Mouse (Mus musculus) c-Kit-positive CD71-negative TER-119-negative erythroid progenitor cells, embryonic 14.5 days (primary cell): ENCODE data around the gene Col18a1.

Experiments
- DNase-seq: peaks from one replicate; pipeline ENCODE4 v3.0.0-alpha.2; 2013; ENCODE audit warnings: low read depth

Gene Col18a1

DNA sequence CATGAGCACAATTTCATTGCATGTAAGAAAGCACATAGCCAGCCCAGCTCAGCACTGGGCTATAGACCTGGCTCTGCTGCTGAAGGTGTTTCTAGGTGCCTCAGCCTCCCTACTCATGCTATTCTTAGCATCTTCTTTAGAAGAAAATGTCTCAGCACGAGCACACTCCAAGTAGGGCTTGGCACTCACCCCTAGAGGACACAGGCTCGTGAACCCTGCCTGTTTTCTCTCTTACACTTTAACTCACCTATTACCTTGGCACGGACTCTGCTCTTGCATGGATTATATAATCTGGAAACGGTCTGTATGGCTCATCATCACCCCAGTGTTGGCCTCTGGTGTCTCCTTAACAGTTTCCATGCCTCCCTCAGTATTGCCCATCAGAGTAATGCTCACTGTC lies 154.7 kb downstream of the Col18a1 start:
- no peak for DNase-seq

DNA sequence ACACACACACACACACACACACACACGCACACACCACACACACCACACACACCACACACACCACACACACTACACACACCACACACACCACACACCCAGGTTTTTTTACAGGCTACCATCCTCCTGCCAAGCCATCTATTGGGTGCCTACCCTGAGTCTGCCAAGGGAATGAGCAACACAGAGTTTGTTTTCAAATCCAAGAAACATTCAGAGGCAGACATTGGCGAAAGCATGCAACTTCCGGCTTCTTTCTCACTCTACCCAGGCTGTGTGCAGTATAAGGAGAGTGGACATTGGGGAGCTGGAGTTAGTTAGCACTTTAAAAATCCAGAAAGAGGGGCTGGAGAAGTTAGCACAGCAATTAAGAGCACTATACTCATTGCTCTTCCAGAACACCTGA lies 157.7 kb downstream of the Col18a1 start:
- no peak for DNase-seq

DNA sequence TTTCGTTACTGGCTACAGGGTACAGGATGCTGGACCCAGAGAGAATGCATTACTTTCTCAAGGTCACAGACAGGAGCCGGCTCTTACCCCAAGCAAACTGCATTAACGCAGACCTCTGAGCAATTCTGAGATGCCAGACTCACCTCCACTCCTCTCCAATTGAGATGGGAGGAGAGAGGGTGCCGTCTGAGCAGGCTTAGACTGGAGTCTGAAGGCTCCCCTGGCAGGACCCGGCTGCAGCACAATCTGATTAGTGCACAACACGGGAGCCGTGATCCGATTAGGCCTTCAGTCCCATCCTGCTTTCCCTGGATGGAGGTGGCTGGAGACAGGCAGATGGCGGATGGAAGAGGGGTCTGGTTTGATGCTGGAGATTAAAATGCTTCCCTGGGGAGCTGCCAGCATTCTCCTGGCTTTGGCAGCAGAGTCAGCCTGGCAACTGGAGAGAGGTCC lies 158.2 kb downstream of the Col18a1 start:
- DNase-seq, result no peak

- DNase-seq, result no peak
These were observed 158.8 kb downstream of the Col18a1 start for GRCm38 (mm10) chr10:77007433-77008108.

DNA sequence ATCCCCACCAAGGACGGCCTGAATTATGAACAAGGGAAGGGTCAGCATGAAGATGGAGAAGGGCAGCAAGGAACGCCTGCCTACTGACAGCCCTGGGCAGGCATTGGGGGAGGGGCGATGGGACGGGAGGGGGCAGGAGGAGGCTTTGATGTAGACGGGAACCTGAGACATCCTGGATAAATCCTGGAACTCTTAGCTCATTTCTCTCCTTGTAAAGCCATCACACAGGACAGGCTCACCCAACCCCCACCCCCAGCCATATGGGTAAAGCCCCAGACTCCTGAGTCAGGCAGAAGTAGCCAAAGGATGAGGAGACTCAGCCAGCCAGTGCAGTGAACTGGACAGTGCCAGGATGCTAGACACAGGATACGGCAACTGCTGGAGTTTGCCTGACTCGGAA lies 161.4 kb downstream of the Col18a1 start:
- DNase-seq, result no peak
